33 mouse cellular contexts compared by ENCODE assay signal in genomic region chr14:78264876-78265275, GRCm38 (mm10). TPM values are rescaled to one million over a fixed set of nuclear protein-coding genes. Genes with fewer than 3 reads are reported as not detected.
"Had no signal": no experiment of that assay in that cellular context is flagged by ENCODE, and none has a peak within 500 bp of the region (broad histone marks: within the 10 kb centered on the region; RNA-seq: fewer than 3 reads in every experiment).

No protein-coding gene starts in this region.

- H3K4me3 ChIP-seq: gastrocnemius, adult 2 months; heart, adult 2 months; heart, embryonic 10.5 days; heart, embryonic 12.5 days; hindbrain, embryonic 10.5 days; hindbrain, embryonic 13.5 days; hindbrain, embryonic 15.5 days; kidney, embryonic 15.5 days; layer of hippocampus, adult 2 months; left cerebral cortex, adult 2 months; limb, embryonic 13.5 days; limb, embryonic 15.5 days; liver, embryonic 12.5 days had no signal

- H3K27ac ChIP-seq: gastrocnemius, adult 2 months; heart, adult 2 months; heart, embryonic 10.5 days; hindbrain, embryonic 10.5 days; hindbrain, embryonic 13.5 days; hindbrain, embryonic 15.5 days; hindbrain, postnatal 0 days; kidney, embryonic 15.5 days; kidney, postnatal 0 days; layer of hippocampus, adult 2 months; left cerebral cortex, adult 2 months; limb, embryonic 13.5 days; limb, embryonic 15.5 days; liver, embryonic 12.5 days; liver, embryonic 14.5 days had no signal

- ATAC-seq: hindbrain, postnatal 0 days; intestine, embryonic 16.5 days; liver, embryonic 12.5 days had no signal

- DNase-seq: gastrocnemius, adult 2 months; gastrocnemius, postnatal 10 days; gastrocnemius, postnatal 25 days; heart, adult 2 months; heart, postnatal 10 days; heart, postnatal 4 days; kidney, adult 11 months; kidney, adult 2 months; kidney, adult 9 months; kidney, postnatal 14 days; kidney, postnatal 4 days; left cerebral cortex, postnatal 4 days had no signal

- H3K27me3 ChIP-seq: hindbrain, embryonic 13.5 days; hindbrain, embryonic 15.5 days; kidney, embryonic 15.5 days; limb, embryonic 13.5 days; limb, embryonic 15.5 days; liver, embryonic 12.5 days had no signal

- H3K4me1 ChIP-seq: hindbrain, embryonic 10.5 days; hindbrain, embryonic 13.5 days; hindbrain, embryonic 15.5 days; kidney, embryonic 15.5 days; limb, embryonic 13.5 days; limb, embryonic 15.5 days; liver, embryonic 12.5 days had no signal

- H3K36me3 ChIP-seq: heart, embryonic 10.5 days; heart, embryonic 12.5 days; hindbrain, embryonic 10.5 days; hindbrain, embryonic 13.5 days; hindbrain, embryonic 15.5 days; kidney, embryonic 15.5 days; limb, embryonic 13.5 days; limb, embryonic 15.5 days; liver, embryonic 12.5 days had no signal

- H3K9me3 ChIP-seq: heart, embryonic 10.5 days; heart, embryonic 12.5 days; hindbrain, embryonic 10.5 days; hindbrain, embryonic 13.5 days; hindbrain, embryonic 15.5 days; kidney, embryonic 15.5 days; limb, embryonic 13.5 days; limb, embryonic 15.5 days; liver, embryonic 12.5 days had no signal

- H3K9ac ChIP-seq: heart, embryonic 12.5 days; hindbrain, embryonic 13.5 days; hindbrain, embryonic 15.5 days; kidney, embryonic 15.5 days; limb, embryonic 13.5 days; limb, embryonic 15.5 days; liver, embryonic 12.5 days; liver, embryonic 14.5 days had no signal

- H3K4me2 ChIP-seq: heart, embryonic 12.5 days; hindbrain, embryonic 13.5 days; hindbrain, embryonic 15.5 days; kidney, embryonic 15.5 days; limb, embryonic 13.5 days; limb, embryonic 15.5 days; liver, embryonic 12.5 days had no signal

RNA-seq across cellular contexts. Expression of gene Tnfsf11, which starts 43.0 kb away (rescaled TPM):
- total RNA-seq: gastrocnemius, adult 2 months; gastrocnemius, postnatal 25 days; gastrocnemius, postnatal 4 days; granulocyte monocyte progenitor cell, adult 5-6 weeks; heart, postnatal 10 days; heart, postnatal 25 days; heart, postnatal 4 days; hindbrain, postnatal 0 days; layer of hippocampus, adult 2 months; layer of hippocampus, postnatal 25 days; left cerebral cortex, adult 2 months; left cerebral cortex, postnatal 4 days had no signal
- polyA plus RNA-seq: heart, adult 2 months; hindbrain, embryonic 13.5 days; hindbrain, postnatal 0 days; limb, embryonic 11.5 days; liver, adult 2 months had no signal
